Comparison of ENCODE assay signal across 26 mouse cellular contexts in genomic region chr9:95564047-95564446, GRCm38 (mm10). TPM values are rescaled to one million over a fixed set of nuclear protein-coding genes. Genes with fewer than 3 reads are reported as not detected.
DNase-seq lines count a peak whose midpoint lies in the region; ATAC-seq and TF ChIP-seq lines count a peak whose summit lies in the region.
"Had no signal": no experiment of that assay in that cellular context is flagged by ENCODE, and none has a peak within 500 bp of the region (broad histone marks: within the 10 kb centered on the region; RNA-seq: fewer than 3 reads in every experiment).

No protein-coding gene starts in this region.

- TF ChIP-seq RAD21 in CH12.LX (IDR thresholded peaks at IDR 0.05; ENCODE audit: low read depth, low read length): no peak

- no peaks in the 10 kb centered on the region for H3K79me2 ChIP-seq in CH12.LX (replicated peaks; ENCODE audit: control insufficient read depth, extremely low read depth, insufficient read depth, poor library complexity, severe bottlenecking)

- H3K4me2 ChIP-seq in CH12.LX (ENCODE audit: insufficient read depth, low read depth, poor library complexity, severe bottlenecking): peak overlapping the region; percentile 7; the same call in 1 of the 2 replicates
- H3K4me2 ChIP-seq in heart, embryonic 13.5 days: peak overlapping the region; percentile 16
- peak overlapping the region; percentile 38 for H3K4me2 ChIP-seq in liver, embryonic 15.5 days
- H3K4me2 ChIP-seq: intestine, embryonic 15.5 days; limb, embryonic 13.5 days; lung, embryonic 15.5 days had no signal

- no peak overlapping the region for H3K27ac ChIP-seq in CH12.LX (ENCODE audit: insufficient read depth, low read depth)
- no peak overlapping the region for H3K27ac ChIP-seq in heart, embryonic 13.5 days (replicated peaks)
- H3K27ac ChIP-seq in liver, embryonic 15.5 days (replicated peaks): no peak overlapping the region
- H3K27ac ChIP-seq: embryonic facial prominence, embryonic 10.5 days; forebrain, embryonic 10.5 days; hindbrain, embryonic 10.5 days; intestine, embryonic 15.5 days; layer of hippocampus, adult 2 months; limb, embryonic 13.5 days; lung, embryonic 15.5 days had no signal

- TF ChIP-seq POLR2A in CH12.LX (IDR thresholded peaks at IDR 0.05; ENCODE audit: low read depth, low read length): no peak

- no peaks in the 10 kb centered on the region for H3K36me3 ChIP-seq in CH12.LX (replicated peaks in 1 of 2; ENCODE audit: control insufficient read depth in 1 of 2, insufficient read depth in 1 of 2, low read length in 1 of 2)
- H3K36me3 ChIP-seq in heart, embryonic 13.5 days: no peaks in the 10 kb centered on the region
- H3K36me3 ChIP-seq in liver, embryonic 15.5 days (replicated peaks): no peaks in the 10 kb centered on the region
- H3K36me3 ChIP-seq: embryonic facial prominence, embryonic 10.5 days; forebrain, embryonic 10.5 days; G1E; hindbrain, embryonic 10.5 days; intestine, embryonic 15.5 days; limb, embryonic 13.5 days; lung, embryonic 15.5 days had no signal

- ATAC-seq in heart, embryonic 13.5 days (ENCODE audit: extremely low read depth, insufficient number of reproducible peaks, low FRiP score, low TSS enrichment): no peak; the same call in 1 of the 2 replicates
- no peak for ATAC-seq in liver, embryonic 15.5 days (ENCODE audit: insufficient read depth)
- ATAC-seq in erythroid progenitor cell, adult 5-6 weeks (replicated peaks; ENCODE audit: low FRiP score, poor library complexity, severe bottlenecking): no peak
- ATAC-seq: forebrain, embryonic 16.5 days; hindbrain, embryonic 16.5 days; intestine, embryonic 15.5 days; midbrain, embryonic 16.5 days had no signal

- H3K9ac ChIP-seq in CH12.LX (ENCODE audit: insufficient read depth, low read depth): no peak overlapping the region
- H3K9ac ChIP-seq in heart, embryonic 13.5 days: no peak overlapping the region
- H3K9ac ChIP-seq in liver, embryonic 15.5 days: no peak overlapping the region
- H3K9ac ChIP-seq: intestine, embryonic 15.5 days; limb, embryonic 13.5 days; lung, embryonic 15.5 days had no signal

- intact Hi-C loops in heart, postnatal 36 days (cut with DNase I): loop anchor here (5.0 kb wide), 1 partner anchor 103 kb away; no protein-coding TSS in a partner anchor

- no peaks in the 10 kb centered on the region for H3K27me3 ChIP-seq in CH12.LX (replicated peaks)
- peaks cover 58% of the 10 kb centered on the region for H3K27me3 ChIP-seq in heart, embryonic 13.5 days (replicated peaks)
- peaks cover 65% of the 10 kb centered on the region for H3K27me3 ChIP-seq in liver, embryonic 15.5 days

- H3K9me3 ChIP-seq in CH12.LX (replicated peaks; ENCODE audit: low read length): peaks cover 10% of the 10 kb centered on the region
- no peaks in the 10 kb centered on the region for H3K9me3 ChIP-seq in heart, embryonic 13.5 days
- H3K9me3 ChIP-seq in liver, embryonic 15.5 days (replicated peaks): no peaks in the 10 kb centered on the region
- H3K9me3 ChIP-seq: embryonic facial prominence, embryonic 10.5 days; forebrain, embryonic 10.5 days; hindbrain, embryonic 10.5 days; intestine, embryonic 15.5 days; limb, embryonic 13.5 days; lung, embryonic 15.5 days had no signal

- no peak for TF ChIP-seq EP300 in CH12.LX (IDR thresholded peaks at IDR 0.05; ENCODE audit: low read length)

- DNase-seq in heart, adult 18-20 months: peak; percentile 33 to 54
- DNase-seq in heart, postnatal 36 days: no peak
- DNase-seq in CH12.LX (ENCODE audit: extremely low read depth): no peak
- DNase-seq in frontal cortex, postnatal 25 days (ENCODE audit: low spot score in 2 of 2): no peak
- DNase-seq: adrenal gland, adult 2 months; cerebellum, adult 11 months; cerebellum, adult 9-11 months; kidney, adult 8-10 months; kidney, postnatal 25 days; lung, postnatal 36 days; thymus, postnatal 14 days had no signal

- 31% methylated on average over 4 of the region's 4 CpGs for WGBS in heart, embryonic 13.5 days
- 44% methylated on average over 4 of the region's 4 CpGs for WGBS in liver, embryonic 15.5 days (ENCODE audit: insufficient replicate concordance)

- H3K4me3 ChIP-seq in CH12.LX (replicated peaks in 1 of 3; ENCODE audit: low read depth in 2 of 3, low read length in 2 of 3, poor library complexity in 1 of 3): no peak overlapping the region
- H3K4me3 ChIP-seq in heart, embryonic 13.5 days: no peak overlapping the region
- no peak overlapping the region for H3K4me3 ChIP-seq in liver, embryonic 15.5 days (replicated peaks)
- H3K4me3 ChIP-seq: embryonic facial prominence, embryonic 10.5 days; forebrain, embryonic 10.5 days; hindbrain, embryonic 10.5 days; intestine, embryonic 15.5 days; limb, embryonic 13.5 days; lung, embryonic 15.5 days; megakaryocyte, embryonic 14.5 days had no signal

- peaks cover 6 to 23% of the 10 kb centered on the region in 2 experiments; a peak in 3 of 4 replicates for H3K4me1 ChIP-seq in CH12.LX (ENCODE audit: control insufficient read depth in 1 of 2, insufficient read depth in 2 of 2)
- H3K4me1 ChIP-seq in heart, embryonic 13.5 days: peaks cover 26% of the 10 kb centered on the region
- peaks cover 27% of the 10 kb centered on the region for H3K4me1 ChIP-seq in liver, embryonic 15.5 days (replicated peaks)

- in situ Hi-C loops in CH12.LX (cut with MboI; ENCODE audit: low pct_ligation_motif_present, low pct_unique_long_range_greater_than_20kb, low sequenced_read_pairs): no loop called here

- dilution Hi-C loops in CH12.LX (cut with MboI; ENCODE audit: extremely low pct_ligation_motif_present, extremely low pct_unique_long_range_greater_than_20kb, low sequenced_read_pairs): no loop called here

- no peak for TF ChIP-seq CTCF in CH12.LX (conservative IDR thresholded peaks at IDR 0.05 in 1 of 2, IDR thresholded peaks at IDR 0.05 in 1 of 2; ENCODE audit: low read depth in 2 of 2, low read length in 2 of 2)

TF ChIP-seq in CH12.LX, 34 proteins besides CTCF, POLR2A, EP300 and RAD21:
- TF ChIP-seq RCOR1 (conservative IDR thresholded peaks at IDR 0.05; ENCODE audit: low read depth, low read length) (no peak), MEF2A (IDR thresholded peaks at IDR 0.05; ENCODE audit: borderline replicate concordance, low read depth, low read length) (peak; percentile 71; the same call in 1 of the 2 replicates)

RNA-seq across cellular contexts. Expression of gene Paqr9, which starts 4.6 kb away (rescaled TPM):
- total RNA-seq in heart, adult 18-20 months (2021): 10 to 100 TPM; 38.1 to 40.5 TPM
- total RNA-seq in heart, postnatal 36 days (2021): 10 to 100 TPM; 47.4 to 47.5 TPM
- total RNA-seq in CH12.LX (2012; rRNA removed) (not detected in 2 replicates), CH12.LX (2014; rRNA removed) (not detected in 2 replicates)
- polyA plus RNA-seq in CH12.LX (2012; ENCODE audit: insufficient read length, low read depth): not detected in 2 replicates
- polyA plus RNA-seq in heart, embryonic 13.5 days (2015; fragmentation: Nextera tagmentation; extraction: Ambion mirVana): 0.39 and 0.68 TPM in 2 replicates
- polyA plus RNA-seq in liver, embryonic 15.5 days (2015; fragmentation: Nextera tagmentation; extraction: Ambion mirVana): 13.3 and 14.9 TPM in 2 replicates
- total RNA-seq in erythroid progenitor cell, adult 5-6 weeks (2015; ENCODE audit: low replicate concordance): 84.0 and 109 TPM in 2 replicates
- 100 and 101 TPM in 2 replicates for total RNA-seq in erythroid progenitor cell, adult 5-6 weeks (2017; ENCODE audit: low replicate concordance)
- polyA plus RNA-seq: G1E had no signal

RNA-seq across cellular contexts. Expression of gene U2surp, which starts 52.3 kb away (rescaled TPM):
- 10 to 100 TPM; 27.3 to 34.6 TPM for total RNA-seq in heart, adult 18-20 months (2021)
- total RNA-seq in heart, postnatal 36 days (2021): 10 to 100 TPM; 30.8 to 40.2 TPM
- total RNA-seq in CH12.LX (2012; rRNA removed) (46.5 and 64.0 TPM in 2 replicates), CH12.LX (2014; rRNA removed) (87.7 and 121 TPM in 2 replicates)
- polyA plus RNA-seq in CH12.LX (2012; ENCODE audit: insufficient read length, low read depth): 100 and 103 TPM in 2 replicates
- polyA plus RNA-seq in heart, embryonic 13.5 days (2015; fragmentation: Nextera tagmentation; extraction: Ambion mirVana): 79.6 and 84.9 TPM in 2 replicates
- polyA plus RNA-seq in liver, embryonic 15.5 days (2015; fragmentation: Nextera tagmentation; extraction: Ambion mirVana): 43.5 and 52.1 TPM in 2 replicates
- total RNA-seq in erythroid progenitor cell, adult 5-6 weeks (2015; ENCODE audit: low replicate concordance): 75.0 and 83.4 TPM in 2 replicates
- 85.3 and 99.3 TPM in 2 replicates for total RNA-seq in erythroid progenitor cell, adult 5-6 weeks (2017; ENCODE audit: low replicate concordance)

Comparison
In these comparisons a context has a peak if more than half of its experiments do, and no peak if none do; other contexts are left out.
1. DNase-seq: peak in heart, adult 18-20 months (2 of 2); none in heart, postnatal 36 days (0 of 2), CH12.LX (single experiment) and frontal cortex, postnatal 25 days (0 of 2).
2. RNA of gene Paqr9, which starts 4.6 kb away (total RNA-seq): 84.0 to 109 TPM in erythroid progenitor cell, adult 5-6 weeks, 47.4 to 47.5 TPM in heart, postnatal 36 days and 38.1 to 40.5 TPM in heart, adult 18-20 months; not detected in CH12.LX; every median in the first group is over 10 times any median in the second.
3. Peak in every context shown above with its lines, with median percentiles within 50 percentile points of each other: H3K4me2 ChIP-seq.